Mouse (Mus musculus) testis, adult 2 months (tissue): ENCODE data around the gene Atp5e. TPM values are rescaled to one million over a fixed set of nuclear protein-coding genes. Genes with fewer than 3 reads are reported as not detected.

ENCODE experiments used
- H3K27ac ChIP-seq: fragments of 200-500 bp; 2 replicates; pipeline ENCODE4 v1.5.1; 2012; ENCODE audit warnings: low read depth, low read length; ENCODE audit not compliant: control insufficient read depth, insufficient read depth
- H3K27me3 ChIP-seq: fragments of 200-500 bp; 2 replicates; pipeline ENCODE4 v1.6.1; 2012; ENCODE audit warnings: mild to moderate bottlenecking, low read length, moderate library complexity; ENCODE audit not compliant: control insufficient read depth, insufficient read depth
- H3K36me3 ChIP-seq: fragments of 200-500 bp; 2 replicates; pipeline ENCODE4 v1.6.1; 2012; ENCODE audit warnings: mild to moderate bottlenecking, low read length; ENCODE audit not compliant: control insufficient read depth, insufficient read depth
- H3K4me1 ChIP-seq: fragments of 200-500 bp; 2 replicates; pipeline ENCODE4 v1.6.1; 2012; ENCODE audit warnings: low read length; ENCODE audit not compliant: control insufficient read depth, insufficient read depth
- H3K4me3 ChIP-seq: fragments of 200-500 bp; 2 replicates; pipeline ENCODE4 v1.5.1; 2012; ENCODE audit warnings: low read depth, mild to moderate bottlenecking, low read length, moderate library complexity, mixed read lengths; ENCODE audit not compliant: control insufficient read depth
- CTCF ChIP-seq: fragments of 200-500 bp; IDR thresholded peaks from 2 replicates; pipeline ENCODE4 v1.5.1; 2012; ENCODE audit warnings: low read depth, mild to moderate bottlenecking, inconsistent platforms, low read length, moderate library complexity; ENCODE audit not compliant: control insufficient read depth, insufficient read depth, insufficient replicate concordance
- POLR2A ChIP-seq: fragments of 200-500 bp; IDR thresholded peaks from 2 replicates; pipeline ENCODE4 v1.6.1; 2012; ENCODE audit warnings: low read depth, mild to moderate bottlenecking, inconsistent platforms, low read length, moderate library complexity; ENCODE audit not compliant: control insufficient read depth
- polyA plus RNA-seq: library from polyadenylated mRNA; depleted of rRNA; stranded (reverse); fragments of >200 nt; gene quantifications from 2 replicates; pipeline ENCODE4 v1.2.3, GENCODE M21; 2012

The Atp5e gene
- polyA plus RNA-seq, 1 experiment = 286 TPM

DNA sequence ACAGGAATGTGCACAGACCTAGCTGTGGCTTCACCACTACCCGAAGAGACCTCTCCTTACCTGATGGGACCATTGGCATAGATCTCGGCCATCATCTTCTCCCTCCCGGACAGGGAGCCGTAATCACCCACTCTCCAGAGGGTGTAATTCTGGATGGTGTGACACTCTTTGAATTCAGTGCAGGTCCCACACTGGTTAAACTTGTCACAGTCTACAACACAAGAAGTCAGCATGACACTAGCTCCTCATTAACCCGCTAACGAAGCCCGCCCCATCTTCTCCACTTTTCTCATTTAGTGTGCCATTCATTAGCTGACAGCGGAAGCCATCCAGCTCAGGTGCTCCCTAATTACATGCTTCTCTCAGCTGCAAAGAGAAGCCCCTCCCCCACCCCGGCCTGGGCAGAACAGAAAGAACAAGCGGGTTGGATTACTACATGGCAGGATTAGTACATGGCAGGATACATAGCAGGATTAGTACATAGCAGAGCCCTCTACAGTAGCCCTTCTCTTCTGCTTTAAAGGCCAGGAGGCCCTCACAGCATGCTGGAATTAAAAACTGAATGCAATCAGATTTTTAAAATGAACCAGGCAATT is 34.8 kb downstream of the Atp5e start:
- Histone ChIP-seq H3K27ac (no peak overlapping the region), H3K4me1 (no peaks in the 10 kb centered on the region), H3K27me3 (no peaks in the 10 kb centered on the region), H3K36me3 (peaks cover 3% of the 10 kb centered on the region; the same call in 1 of the 2 replicates), H3K4me3 (no peak overlapping the region)
- TF ChIP-seq POLR2A = no peak
- TF ChIP-seq CTCF = no peak

- TF ChIP-seq POLR2A (no peak), CTCF (no peak)
- peaks cover 3% of the 10 kb centered on the region for H3K36me3 ChIP-seq
- H3K27ac ChIP-seq = no peak overlapping the region
- no peaks in the 10 kb centered on the region for H3K27me3 ChIP-seq
- H3K4me3 ChIP-seq = no peak overlapping the region
- no peaks in the 10 kb centered on the region for H3K4me1 ChIP-seq
Measured at GRCm38 (mm10) chr2:174428076-174428835, 35.6 kb downstream of the Atp5e start.

DNA sequence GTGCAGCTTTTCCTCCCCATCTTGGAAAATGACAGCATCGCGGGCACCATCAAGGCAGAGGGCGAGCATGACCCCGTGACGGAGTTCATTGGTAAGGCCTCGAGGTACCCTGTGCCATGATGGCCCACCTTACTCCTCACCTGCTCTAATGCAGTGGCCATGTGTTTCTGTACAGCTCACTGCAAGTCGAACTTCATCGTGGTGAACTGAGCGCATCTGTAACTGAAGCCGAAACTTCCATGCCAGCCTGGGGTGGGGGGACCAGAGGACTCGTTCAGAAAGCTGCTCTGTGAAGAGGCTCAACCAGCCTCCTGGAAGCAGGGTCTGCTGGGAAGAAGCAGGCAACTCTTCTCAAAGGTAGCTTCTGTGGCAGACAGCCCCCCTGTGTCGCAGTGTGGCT is 37.0 kb downstream of the Atp5e start:
- Histone ChIP-seq H3K4me3 (no peak overlapping the region), H3K4me1 (no peaks in the 10 kb centered on the region), H3K27ac (no peak overlapping the region), H3K27me3 (no peaks in the 10 kb centered on the region), H3K36me3 (peaks cover 3% of the 10 kb centered on the region)
- TF ChIP-seq POLR2A (no peak), CTCF (no peak)

GRCm38 (mm10) chr2:174424301-174425085 is 39.4 kb downstream of the Atp5e start:
- Histone ChIP-seq H3K4me1 (no peaks in the 10 kb centered on the region), H3K27me3 (no peaks in the 10 kb centered on the region), H3K36me3 (peaks cover 3% of the 10 kb centered on the region), H3K4me3 (no peak overlapping the region), H3K27ac (no peak overlapping the region)
- no peak for TF ChIP-seq POLR2A
- TF ChIP-seq CTCF = no peak

GRCm38 (mm10) chr2:174421107-174421506 is 42.8 kb downstream of the Atp5e start:
- H3K36me3 ChIP-seq = no peaks in the 10 kb centered on the region; the same call in none of the 2 replicates
- no peak for TF ChIP-seq CTCF
- no peak for TF ChIP-seq POLR2A
- H3K4me1 ChIP-seq = peaks cover 3% of the 10 kb centered on the region
- no peaks in the 10 kb centered on the region for H3K27me3 ChIP-seq
- no peak overlapping the region for H3K27ac ChIP-seq
- no peak overlapping the region for H3K4me3 ChIP-seq

- TF ChIP-seq POLR2A (peak; percentile 48), CTCF (no peak)
- no peaks in the 10 kb centered on the region for H3K27me3 ChIP-seq
- peak within 1 kb of the TSS; percentile 84 for H3K27ac ChIP-seq
- H3K4me3 ChIP-seq = peak within 1 kb of the TSS; percentile 99
- H3K4me1 ChIP-seq = peaks cover 8% of the 10 kb centered on the region
- H3K36me3 ChIP-seq = no peaks in the 10 kb centered on the region
Measured at GRCm38 (mm10) chr2:174415731-174416310, 48.1 kb downstream of the Atp5e start, which contains the start of gene Nelfcd. Gene Nelfcd, plus strand, starts transcription at chr2:174415804.
